Mouse (Mus musculus) limb, embryonic 11.5 days (tissue): Measurements from ENCODE around the gene Pigq. TPM values are rescaled to one million over a fixed set of nuclear protein-coding genes. Genes with fewer than 3 reads are reported as not detected.

Source experiments
- ATAC-seq: fragments of 200-750 bp; cut with Nextera tagmentation; 2 replicates; pipeline ENCODE4 v1.8.0; 2017; ENCODE audit warnings: low read depth; ENCODE audit not compliant: insufficient number of reproducible peaks, low FRiP score, low TSS enrichment
- DNase-seq: peaks from one replicate; pipeline ENCODE4 v3.0.0-alpha.2; 2015; ENCODE audit warnings: low spot score
- H3K27ac ChIP-seq: fragments of 300-500 bp; sonication (generic); replicated peaks from 2 replicates; pipeline ENCODE4 v1.5.1; 2014; ENCODE audit warnings: low read depth, mild to moderate bottlenecking, low read length
- H3K27me3 ChIP-seq: fragments of 300-500 bp; sonication (generic); 2 replicates; pipeline ENCODE4 v1.6.1; 2014; ENCODE audit warnings: mild to moderate bottlenecking, low read length, mixed read lengths; ENCODE audit not compliant: control insufficient read depth, insufficient read depth
- H3K36me3 ChIP-seq: fragments of 300-500 bp; sonication (generic); 2 replicates; pipeline ENCODE4 v1.6.1; 2014; ENCODE audit warnings: mild to moderate bottlenecking, low read length, moderate library complexity, mixed read lengths; ENCODE audit not compliant: control insufficient read depth, insufficient read depth
- H3K4me1 ChIP-seq: fragments of 300-500 bp; sonication (generic); 2 replicates; pipeline ENCODE4 v1.6.1; 2014; ENCODE audit warnings: low read length, mixed read lengths; ENCODE audit not compliant: control insufficient read depth, insufficient read depth
- H3K4me2 ChIP-seq: fragments of 300-500 bp; sonication (generic); 2 replicates; pipeline ENCODE4 v1.6.1; 2014; ENCODE audit warnings: low read depth, mild to moderate bottlenecking, moderate library complexity; ENCODE audit not compliant: severe bottlenecking
- H3K4me3 ChIP-seq: fragments of 300-500 bp; sonication (generic); 2 replicates; pipeline ENCODE4 v1.5.1; 2014; ENCODE audit warnings: low read depth, low read length
- H3K9ac ChIP-seq: fragments of 300-500 bp; sonication (generic); 2 replicates; pipeline ENCODE4 v1.6.1; 2014; ENCODE audit warnings: mild to moderate bottlenecking, low read length
- H3K9me3 ChIP-seq: fragments of 300-500 bp; sonication (generic); 2 replicates; pipeline ENCODE4 v1.6.1; 2016; ENCODE audit warnings: low read length; ENCODE audit not compliant: control insufficient read depth
- WGBS: fragments of 180-500 bp; shearing (Covaris S2); extraction: QIAGEN DNeasy Blood & Tissue Kit; methylation state at CpG from one replicate; pipeline ENCODE4 v1.1.7; 2014; 5-methylcytosine and 5-hydroxymethylcytosine counted together
- polyA plus RNA-seq: library from polyadenylated mRNA; unstranded; fragments of >200 nt; fragmentation: Nextera tagmentation; extraction: Ambion mirVana; gene quantifications from 2 replicates; pipeline ENCODE4 v1.2.1, GENCODE M21; 2014

The Pigq gene
- polyA plus RNA-seq, 1 experiment from 2014 or later = 52.8 TPM

GRCm38 (mm10) chr17:25888837-25889236, 55.9 kb downstream of the Pigq start:
- Histone ChIP-seq H3K9ac (no peak overlapping the region), H3K9me3 (no peaks in the 10 kb centered on the region), H3K4me2 (no peak overlapping the region), H3K27ac (no peak overlapping the region), H3K4me3 (no peak overlapping the region), H3K4me1 (no peaks in the 10 kb centered on the region), H3K27me3 (no peaks in the 10 kb centered on the region), H3K36me3 (peaks cover 7% of the 10 kb centered on the region)
- ATAC-seq (no peak), DNase-seq (no peak)
- WGBS = 84% methylated on average over 3 of the region's 3 CpGs

GRCm38 (mm10) chr17:25887467-25887866, 57.3 kb downstream of the Pigq start:
- ATAC-seq (no peak), DNase-seq (no peak)
- no peak overlapping the region for H3K4me2 ChIP-seq
- no peak overlapping the region for H3K9ac ChIP-seq
- H3K36me3 ChIP-seq = peaks cover 10% of the 10 kb centered on the region
- H3K9me3 ChIP-seq = no peaks in the 10 kb centered on the region
- no peak overlapping the region for H3K27ac ChIP-seq
- H3K4me3 ChIP-seq = no peak overlapping the region
- H3K4me1 ChIP-seq = no peaks in the 10 kb centered on the region
- WGBS = 90% methylated on average over 10 of the region's 10 CpGs
- H3K27me3 ChIP-seq = no peaks in the 10 kb centered on the region

GRCm38 (mm10) chr17:25886806-25887205, 57.9 kb downstream of the Pigq start:
- Histone ChIP-seq H3K9me3 (no peaks in the 10 kb centered on the region), H3K4me3 (no peak overlapping the region), H3K27me3 (no peaks in the 10 kb centered on the region), H3K9ac (no peak overlapping the region), H3K27ac (no peak overlapping the region), H3K4me2 (no peak overlapping the region), H3K36me3 (peaks cover 10% of the 10 kb centered on the region), H3K4me1 (peaks cover 7% of the 10 kb centered on the region)
- no peak for DNase-seq
- ATAC-seq = no peak

- H3K4me1 ChIP-seq = peaks cover 18% of the 10 kb centered on the region
- ATAC-seq (no peak), DNase-seq (peak; percentile 37)
- no peaks in the 10 kb centered on the region for H3K27me3 ChIP-seq
- no peak overlapping the region for H3K4me3 ChIP-seq
- H3K4me2 ChIP-seq = no peak overlapping the region
- H3K9ac ChIP-seq = no peak overlapping the region
- WGBS = 62% methylated on average over 4 of the region's 4 CpGs
- peaks cover 10% of the 10 kb centered on the region for H3K36me3 ChIP-seq
- H3K27ac ChIP-seq = no peak overlapping the region
- no peaks in the 10 kb centered on the region for H3K9me3 ChIP-seq
Observed at GRCm38 (mm10) chr17:25885636-25886035, 59.1 kb downstream of the Pigq start.

- Histone ChIP-seq H3K27me3 (no peaks in the 10 kb centered on the region), H3K4me1 (peaks cover 26% of the 10 kb centered on the region), H3K27ac (no peak overlapping the region), H3K4me2 (no peak overlapping the region), H3K36me3 (peaks cover 10% of the 10 kb centered on the region), H3K9ac (no peak overlapping the region), H3K4me3 (no peak overlapping the region), H3K9me3 (no peaks in the 10 kb centered on the region)
- no peak for DNase-seq
- ATAC-seq = no peak
- 85% methylated on average over 3 of the region's 3 CpGs for WGBS
Observed at GRCm38 (mm10) chr17:25883824-25884223, 60.9 kb downstream of the Pigq start.

GRCm38 (mm10) chr17:25883268-25883667, 61.5 kb downstream of the Pigq start:
- peaks cover 26% of the 10 kb centered on the region for H3K4me1 ChIP-seq
- no peak for DNase-seq
- no peak overlapping the region for H3K4me3 ChIP-seq
- H3K36me3 ChIP-seq = peaks cover 10% of the 10 kb centered on the region
- H3K9me3 ChIP-seq = no peaks in the 10 kb centered on the region
- ATAC-seq = no peak
- H3K27ac ChIP-seq = no peak overlapping the region
- H3K4me2 ChIP-seq = no peak overlapping the region
- 87% methylated on average over 8 of the region's 8 CpGs for WGBS
- no peak overlapping the region for H3K9ac ChIP-seq
- H3K27me3 ChIP-seq = no peaks in the 10 kb centered on the region

GRCm38 (mm10) chr17:25882306-25882705, 62.4 kb downstream of the Pigq start:
- no peaks in the 10 kb centered on the region for H3K27me3 ChIP-seq
- H3K4me3 ChIP-seq = no peak overlapping the region
- H3K9ac ChIP-seq = 0 out of 2 replicates have a peak overlapping the region, but pooled peaks have one; percentile 24
- peaks cover 26% of the 10 kb centered on the region for H3K4me1 ChIP-seq
- no peaks in the 10 kb centered on the region for H3K9me3 ChIP-seq
- 0 out of 2 replicates have a peak overlapping the region, but pooled peaks have one; percentile 10 for H3K27ac ChIP-seq
- H3K4me2 ChIP-seq = no peak overlapping the region
- 23% methylated on average over 5 of the region's 5 CpGs for WGBS
- DNase-seq (no peak), ATAC-seq (no peak)
- H3K36me3 ChIP-seq = peaks cover 11% of the 10 kb centered on the region

- Histone ChIP-seq H3K9me3 (no peaks in the 10 kb centered on the region), H3K27ac (peak overlapping the region; percentile 68), H3K4me1 (peaks cover 27% of the 10 kb centered on the region), H3K9ac (no peak overlapping the region), H3K36me3 (peaks cover 11% of the 10 kb centered on the region), H3K4me2 (no peak overlapping the region), H3K27me3 (no peaks in the 10 kb centered on the region), H3K4me3 (no peak overlapping the region)
- ATAC-seq (no peak), DNase-seq (peak; percentile 46)
- 14% methylated on average over 4 of the region's 4 CpGs for WGBS
Observed at GRCm38 (mm10) chr17:25881691-25882090, 63.0 kb downstream of the Pigq start.
